Mouse (Mus musculus) NIH3T3 (cell line): ENCODE measurements around the gene Lin52.

Experiments
- DNase-seq: peaks from one replicate; pipeline ENCODE4 v3.0.0-alpha.2; 2012; ENCODE audit warnings: low read depth

The Lin52 gene

DNA sequence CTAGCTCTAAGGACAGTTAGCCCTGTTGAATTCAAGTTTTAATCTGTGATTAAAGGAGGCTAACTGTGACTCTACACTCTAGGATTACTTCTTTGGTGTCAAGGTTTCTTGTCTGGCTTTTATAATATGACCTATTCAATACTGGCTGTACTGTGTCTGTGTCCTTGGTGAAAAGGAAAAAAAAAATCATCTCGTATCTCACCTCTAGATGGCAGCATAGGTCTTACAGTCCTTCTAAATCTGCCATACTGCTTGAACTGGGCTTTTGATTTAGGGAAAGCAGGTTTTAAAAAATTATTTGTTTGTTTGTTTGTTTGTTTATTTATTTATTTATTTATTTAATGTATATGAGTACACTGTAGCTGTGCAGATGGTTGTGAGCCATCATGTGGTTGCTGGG is 17.5 kb downstream of the Lin52 start:
- peak; percentile 81 for DNase-seq

DNA sequence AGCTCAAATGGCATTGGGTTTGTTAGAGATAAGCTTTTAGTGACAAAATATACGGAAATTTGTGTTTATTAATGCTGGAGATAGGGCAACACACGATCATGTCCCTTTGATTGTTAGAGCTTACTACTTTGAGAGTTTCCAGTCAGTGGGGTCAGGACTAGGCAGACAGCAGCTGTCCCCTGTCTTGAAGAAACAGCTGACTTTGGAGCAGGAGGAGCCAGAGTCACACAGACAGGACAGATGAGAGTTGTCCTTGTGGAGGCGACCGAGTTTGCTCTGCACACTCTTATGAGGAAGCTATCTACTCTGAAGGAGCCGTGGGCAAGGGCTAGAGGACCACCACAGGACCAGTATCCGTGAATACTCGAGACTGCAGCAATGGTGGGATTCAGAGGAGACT is 27.7 kb downstream of the Lin52 start:
- no peak for DNase-seq

DNA sequence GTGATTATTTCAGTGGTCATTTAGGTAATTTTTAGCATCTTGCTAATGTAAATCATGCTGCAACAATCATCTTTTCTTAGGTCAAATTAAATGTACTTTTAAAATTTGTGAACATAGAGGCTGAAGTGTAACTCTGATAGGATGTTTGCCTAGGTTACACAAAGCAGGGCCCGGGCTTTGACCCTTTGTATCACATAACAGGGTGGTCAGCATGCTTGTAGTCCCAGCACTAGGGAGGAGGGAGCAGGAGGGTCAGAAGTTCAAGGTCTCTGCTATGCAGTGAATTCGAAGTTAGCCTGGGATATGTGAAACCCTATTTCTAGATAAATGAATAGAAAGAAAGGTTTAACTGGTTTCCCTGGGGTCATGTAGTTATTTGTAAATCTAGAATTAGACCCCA is 30.0 kb downstream of the Lin52 start:
- DNase-seq: no peak

DNA sequence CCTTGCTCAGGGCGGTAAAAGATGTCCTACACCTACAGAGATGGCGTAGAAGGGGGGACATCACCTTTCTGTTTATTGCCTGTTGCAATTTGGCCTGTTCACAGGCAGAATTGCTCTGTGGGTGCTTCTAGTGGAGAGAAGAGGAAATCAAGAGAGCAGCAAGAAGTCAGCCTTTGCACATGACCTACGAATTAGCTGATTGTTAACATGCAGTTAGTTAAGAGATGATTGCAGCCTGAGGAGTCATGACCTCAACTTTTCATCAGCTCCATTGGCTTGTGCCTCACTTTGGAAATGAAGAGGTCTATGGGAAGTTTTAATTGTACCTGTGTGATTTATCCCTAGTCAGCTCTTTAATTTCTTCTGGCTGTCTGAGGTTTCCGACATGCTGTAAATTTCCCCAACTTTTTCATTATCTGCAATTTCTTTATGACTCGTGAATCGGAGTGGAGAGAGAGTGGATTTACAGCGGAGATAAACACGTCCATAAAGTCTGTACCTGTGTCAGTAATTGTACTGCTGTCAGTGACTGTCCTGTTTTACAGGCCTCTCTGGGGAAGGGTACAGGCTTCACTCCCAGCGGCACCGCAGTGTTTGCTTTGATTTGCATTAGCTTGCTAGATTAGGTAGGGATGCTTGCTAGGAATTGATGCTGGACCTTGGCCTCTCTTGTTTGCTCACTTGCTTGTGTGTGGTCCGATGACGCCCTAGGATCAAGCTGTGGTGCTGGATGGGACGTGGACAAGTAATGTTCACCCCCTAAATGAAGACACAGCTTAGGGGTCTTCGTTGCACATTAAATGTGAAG is 31.8 kb downstream of the Lin52 start:
- DNase-seq: no peak

DNA sequence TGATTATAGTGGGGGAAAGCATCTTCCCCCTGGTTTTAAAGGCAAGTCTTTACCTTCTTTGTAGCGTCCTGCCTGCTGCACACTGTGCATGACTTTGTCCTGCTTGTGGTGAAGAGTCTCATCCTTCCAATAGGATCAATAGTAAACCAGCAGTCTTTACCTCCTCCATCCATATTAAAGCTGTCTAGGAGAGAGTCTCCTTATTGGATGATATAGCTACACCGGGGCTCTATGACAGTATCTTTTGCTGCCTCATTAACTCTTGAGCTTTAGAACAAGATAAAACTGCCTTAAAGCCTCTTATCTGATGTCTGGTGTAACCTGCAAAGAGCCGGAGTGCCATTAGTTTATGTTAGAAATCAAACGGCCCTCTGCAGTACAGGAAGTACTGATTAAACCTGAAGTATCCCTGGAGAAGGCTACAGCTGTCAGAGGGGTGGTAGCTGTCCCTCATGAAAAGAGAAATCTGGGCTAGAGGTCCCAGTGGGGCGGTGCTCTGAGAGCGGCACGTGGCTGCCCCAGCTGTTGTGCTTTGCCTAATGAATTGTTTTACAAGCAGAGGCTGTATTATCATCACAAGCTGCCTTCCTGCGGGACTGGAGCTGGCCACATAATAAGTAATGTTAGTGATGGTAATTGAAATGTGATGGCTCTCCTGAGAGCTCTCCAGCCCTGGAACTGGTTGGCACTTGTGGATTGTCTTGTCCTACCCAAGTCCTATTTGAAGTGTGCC is 36.3 kb downstream of the Lin52 start:
- DNase-seq: no peak

DNA sequence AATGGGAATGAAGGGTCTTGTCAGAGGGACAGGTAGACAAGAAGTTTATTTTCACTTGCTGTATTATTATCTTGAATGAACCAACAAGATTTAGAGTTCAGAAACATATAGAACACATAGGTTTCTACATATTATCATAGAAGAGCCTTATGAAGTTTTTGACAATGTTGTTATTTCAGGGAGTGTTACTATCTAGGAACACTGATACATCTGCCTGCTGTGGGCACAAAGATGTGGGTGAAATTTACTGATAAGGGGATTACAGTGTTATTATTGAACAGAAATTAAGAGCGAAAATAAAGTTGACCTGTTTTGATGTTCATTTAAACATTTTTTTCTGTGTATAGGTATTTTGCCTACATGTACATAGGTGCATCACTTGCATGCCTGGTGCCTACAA is 45.6 kb downstream of the Lin52 start:
- DNase-seq: no peak

DNA sequence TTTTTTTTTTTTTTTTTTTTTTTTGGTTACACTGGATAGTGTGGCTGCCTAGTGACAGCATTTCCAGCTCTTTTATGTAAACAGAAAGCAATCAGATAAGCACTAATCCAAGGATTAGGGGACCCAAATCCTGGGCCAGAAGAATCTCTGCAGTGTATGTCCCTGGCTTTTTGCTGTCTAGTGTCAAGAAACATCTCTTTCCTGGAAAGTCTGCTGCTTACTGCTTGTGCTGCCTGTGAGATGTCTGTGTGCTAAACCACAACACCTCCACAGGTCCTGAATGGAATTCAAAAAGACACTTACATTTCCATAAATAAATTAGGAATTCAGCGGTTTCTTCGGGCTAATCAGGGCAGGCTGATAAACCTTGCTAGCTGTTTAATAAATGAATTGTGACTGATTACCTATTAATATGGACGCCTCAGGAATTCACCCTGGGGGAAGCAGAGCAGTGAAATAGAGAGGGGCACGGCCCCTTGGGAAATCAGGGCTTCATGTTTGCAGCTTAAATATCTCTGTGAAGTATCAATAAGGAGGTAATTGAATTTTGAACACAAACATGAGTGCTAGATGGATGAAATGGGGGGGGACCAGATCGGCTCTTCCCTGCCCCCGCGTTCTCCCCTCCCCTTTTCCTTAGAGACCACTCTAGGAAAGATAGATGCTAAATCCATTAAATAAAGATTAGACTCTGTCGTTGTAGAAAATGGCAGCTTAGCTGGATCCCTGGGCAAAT is 49.5 kb downstream of the Lin52 start:
- DNase-seq: no peak

DNA sequence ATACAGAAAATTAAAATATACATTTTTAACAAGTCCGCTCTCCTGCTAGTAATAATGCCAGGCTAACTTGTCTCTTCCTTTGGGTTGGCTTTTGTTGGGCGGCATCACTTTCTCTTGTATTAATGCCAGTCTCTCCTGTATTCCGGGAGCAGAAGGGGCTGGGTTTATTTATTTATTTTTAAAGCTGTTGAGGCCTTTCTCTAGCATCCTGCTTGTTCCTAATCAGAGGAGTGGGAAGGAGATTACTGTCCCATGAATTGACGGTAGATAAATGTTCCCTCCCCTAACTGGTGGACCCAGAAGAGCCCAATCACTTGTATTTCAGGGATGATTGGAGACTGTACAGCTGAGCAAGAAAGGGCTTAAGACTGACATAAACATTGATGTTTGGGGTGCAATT is 50.1 kb downstream of the Lin52 start:
- no peak for DNase-seq

DNA sequence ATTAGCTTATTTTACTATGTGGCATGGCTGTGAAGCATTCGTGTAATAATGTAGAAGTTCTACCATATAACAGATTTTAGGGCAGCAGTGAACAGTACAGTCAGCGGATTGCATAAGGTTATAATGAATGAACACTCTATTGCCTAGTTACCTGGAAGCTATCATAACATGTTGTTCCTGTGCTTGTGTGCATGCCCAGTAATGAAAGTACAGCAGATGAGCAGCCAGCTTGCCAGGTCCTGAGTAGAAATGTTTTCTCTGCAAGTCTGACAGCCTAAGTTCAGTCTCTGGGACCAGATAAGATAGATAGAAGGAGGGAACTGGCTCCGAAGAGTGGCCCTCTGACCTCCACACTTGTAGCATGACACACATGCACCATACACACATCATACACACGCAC is 55.6 kb downstream of the Lin52 start:
- DNase-seq: no peak

DNA sequence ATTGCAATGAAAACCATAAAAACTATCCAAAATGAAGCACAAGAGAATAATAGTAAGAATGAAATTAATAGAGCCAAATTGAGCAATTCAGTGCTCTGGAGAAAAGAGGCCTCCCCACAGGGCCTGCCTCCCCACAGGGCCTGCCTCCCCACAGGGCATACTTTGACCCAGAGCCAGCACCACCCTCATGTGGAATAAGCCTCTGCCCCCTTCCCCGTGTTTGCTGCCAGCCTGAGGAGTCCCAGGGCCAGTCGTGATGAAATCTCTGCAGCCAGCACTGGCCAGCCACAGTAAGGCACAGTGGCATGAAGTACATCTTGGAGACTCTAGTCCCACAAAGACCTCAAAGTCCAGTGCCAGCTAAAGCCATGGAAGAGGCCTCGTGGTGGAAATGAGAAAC is 60.8 kb downstream of the Lin52 start:
- DNase-seq: no peak

DNA sequence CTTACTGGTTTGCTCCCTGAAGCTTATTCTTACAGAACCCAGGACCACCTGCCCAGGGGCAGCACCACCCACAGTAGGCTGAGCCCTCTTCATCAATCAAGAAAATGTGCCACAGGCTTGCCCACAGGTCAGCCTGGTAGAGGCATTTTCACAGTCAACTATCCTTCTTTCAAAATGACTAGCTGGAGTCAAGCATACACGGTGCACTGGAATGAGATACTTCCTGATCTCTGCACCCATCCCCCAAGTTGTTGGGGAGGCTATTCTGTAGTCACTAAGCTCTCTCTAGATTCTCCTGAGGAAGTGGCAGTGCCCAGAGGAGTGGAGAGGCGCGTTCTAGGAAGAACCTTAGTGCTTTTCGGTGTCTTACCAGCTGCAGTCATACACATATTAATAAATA is 64.3 kb downstream of the Lin52 start:
- no peak for DNase-seq

DNA sequence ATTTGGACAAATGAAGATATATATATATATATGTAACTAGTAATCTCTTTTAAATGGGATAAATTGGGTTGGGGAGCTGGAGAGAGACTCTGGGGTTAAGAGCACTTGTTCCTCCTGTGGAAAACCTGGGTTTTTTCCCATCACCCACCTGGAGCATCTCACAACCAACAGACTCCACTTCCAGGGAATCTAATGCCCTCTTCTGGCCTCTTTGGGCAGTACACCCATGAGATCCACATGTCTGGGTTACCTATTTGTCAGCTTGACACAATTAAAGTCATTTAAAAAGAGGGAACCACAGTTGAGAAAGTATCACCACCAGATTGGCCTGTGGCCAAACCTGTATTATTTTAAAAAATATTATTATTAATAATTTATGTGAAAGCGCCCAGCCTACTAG is 65.4 kb downstream of the Lin52 start:
- no peak for DNase-seq

DNA sequence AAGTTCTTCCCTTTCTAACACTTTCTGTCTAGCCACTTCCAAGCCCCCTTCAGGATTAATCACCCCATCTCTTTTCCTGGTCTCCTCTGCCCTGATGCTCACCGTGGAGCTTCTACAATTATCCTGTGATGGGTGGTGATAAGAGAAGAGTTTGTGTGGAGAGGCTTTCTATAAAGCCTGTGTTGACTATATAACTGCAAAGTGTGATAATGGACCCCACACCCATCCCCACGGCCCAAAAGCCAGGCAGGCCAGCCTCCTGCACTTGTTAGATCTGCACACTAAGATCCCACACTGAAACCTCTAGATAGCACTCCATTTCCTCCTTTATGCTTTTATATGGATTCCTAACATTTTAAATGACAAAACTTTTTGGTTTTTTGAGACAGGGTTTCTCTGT is 66.8 kb downstream of the Lin52 start:
- DNase-seq: no peak

DNA sequence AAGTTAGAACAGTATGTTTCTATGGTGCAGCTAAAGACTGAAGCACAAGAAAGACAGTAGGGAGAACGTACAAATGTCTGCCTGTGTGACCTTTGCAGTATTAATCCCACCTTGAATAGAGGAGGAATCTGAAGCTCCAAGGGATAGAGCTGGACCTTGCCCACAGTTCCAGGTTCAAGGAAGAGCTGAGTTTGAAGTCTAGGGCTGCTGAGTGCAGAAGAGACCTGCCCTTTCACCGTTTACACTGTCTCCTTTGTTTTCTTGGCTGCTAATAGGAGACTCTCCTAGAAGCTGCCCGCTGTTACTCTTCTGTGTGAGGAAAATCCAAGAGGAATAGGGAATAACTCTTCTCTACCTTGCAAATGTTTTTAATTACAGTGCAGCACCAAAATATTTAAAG is 72.5 kb downstream of the Lin52 start:
- DNase-seq: no peak

DNA sequence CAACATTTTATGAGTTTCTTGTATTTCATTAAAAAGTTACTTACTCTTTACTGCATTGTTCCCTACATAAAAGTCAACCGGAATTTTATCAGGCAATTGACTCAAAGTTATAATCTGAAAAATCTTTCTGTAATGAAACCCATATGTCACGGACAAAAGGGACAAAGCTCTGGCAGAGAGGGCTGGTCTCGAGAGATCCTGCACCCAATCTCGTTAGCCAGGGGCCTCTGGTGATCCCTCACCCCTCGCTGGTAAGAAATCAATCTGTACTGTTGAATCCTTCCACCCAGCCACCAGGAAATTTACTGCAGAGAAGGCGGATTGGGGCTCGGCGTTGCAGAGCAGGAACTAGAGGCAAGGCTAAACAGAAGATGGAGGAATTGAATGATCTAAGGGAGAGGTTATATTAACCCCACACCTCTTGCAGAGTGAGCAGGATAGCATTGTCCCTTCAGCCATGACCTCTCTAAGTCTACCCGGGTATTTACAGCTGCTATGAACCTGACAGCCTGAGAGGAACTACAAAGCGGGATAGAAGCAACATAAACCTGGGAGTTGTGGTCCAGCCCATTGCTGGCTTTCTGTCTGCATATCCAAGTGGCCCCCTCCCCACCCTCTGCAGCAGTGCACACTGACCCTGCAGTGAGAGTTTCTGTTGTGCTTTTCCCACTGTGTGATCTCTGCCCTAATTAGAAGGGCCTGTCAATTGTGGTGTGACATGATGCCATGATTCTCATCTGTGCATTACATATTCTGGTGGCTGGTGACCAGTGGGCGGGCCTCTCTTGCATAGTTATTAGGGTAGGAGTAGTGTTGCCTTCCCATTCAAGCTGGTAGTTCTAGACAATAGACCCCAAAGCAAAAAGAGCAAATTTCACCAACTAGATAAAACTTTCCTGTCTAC is 73.2 kb downstream of the Lin52 start:
- DNase-seq: no peak

DNA sequence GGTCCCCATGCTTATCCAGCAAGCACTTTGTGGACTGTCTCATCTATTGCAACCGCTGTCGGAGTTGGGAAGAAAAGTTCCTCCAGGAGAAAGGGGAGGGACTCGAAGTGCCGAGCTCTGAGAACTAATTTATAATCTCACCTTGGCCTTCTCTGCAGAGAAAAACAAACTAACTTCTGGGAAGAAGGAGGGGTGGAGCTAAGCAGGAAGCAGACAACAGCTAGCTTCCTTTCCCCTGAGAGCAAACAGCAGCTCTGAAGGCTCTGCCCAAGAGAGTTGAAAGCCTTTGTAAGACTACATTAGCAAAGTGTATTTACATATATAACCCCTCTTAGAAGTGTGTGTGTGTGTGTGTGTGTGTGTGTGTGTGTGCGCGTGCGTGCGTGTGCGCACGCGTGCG is 74.2 kb downstream of the Lin52 start:
- DNase-seq: no peak

DNA sequence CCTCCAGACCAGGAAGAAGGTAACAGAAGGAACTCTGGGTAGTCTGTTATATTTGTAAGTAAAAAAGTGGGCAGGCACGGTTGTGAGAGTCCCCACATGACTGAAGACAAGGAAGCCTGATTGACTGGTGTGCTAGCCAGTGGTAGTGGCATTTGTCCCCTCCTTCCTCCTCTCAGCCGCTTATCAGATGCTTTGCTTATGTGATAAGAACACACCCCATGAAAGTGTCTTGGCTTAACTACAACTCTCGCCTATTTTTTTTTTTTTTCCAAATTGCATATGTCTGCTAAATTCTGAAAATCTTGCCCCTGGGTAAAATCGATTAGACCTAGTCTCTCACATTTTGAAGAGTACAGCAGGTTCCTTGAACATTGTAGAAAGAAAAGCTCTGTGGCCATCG is 79.2 kb downstream of the Lin52 start:
- DNase-seq: no peak

DNA sequence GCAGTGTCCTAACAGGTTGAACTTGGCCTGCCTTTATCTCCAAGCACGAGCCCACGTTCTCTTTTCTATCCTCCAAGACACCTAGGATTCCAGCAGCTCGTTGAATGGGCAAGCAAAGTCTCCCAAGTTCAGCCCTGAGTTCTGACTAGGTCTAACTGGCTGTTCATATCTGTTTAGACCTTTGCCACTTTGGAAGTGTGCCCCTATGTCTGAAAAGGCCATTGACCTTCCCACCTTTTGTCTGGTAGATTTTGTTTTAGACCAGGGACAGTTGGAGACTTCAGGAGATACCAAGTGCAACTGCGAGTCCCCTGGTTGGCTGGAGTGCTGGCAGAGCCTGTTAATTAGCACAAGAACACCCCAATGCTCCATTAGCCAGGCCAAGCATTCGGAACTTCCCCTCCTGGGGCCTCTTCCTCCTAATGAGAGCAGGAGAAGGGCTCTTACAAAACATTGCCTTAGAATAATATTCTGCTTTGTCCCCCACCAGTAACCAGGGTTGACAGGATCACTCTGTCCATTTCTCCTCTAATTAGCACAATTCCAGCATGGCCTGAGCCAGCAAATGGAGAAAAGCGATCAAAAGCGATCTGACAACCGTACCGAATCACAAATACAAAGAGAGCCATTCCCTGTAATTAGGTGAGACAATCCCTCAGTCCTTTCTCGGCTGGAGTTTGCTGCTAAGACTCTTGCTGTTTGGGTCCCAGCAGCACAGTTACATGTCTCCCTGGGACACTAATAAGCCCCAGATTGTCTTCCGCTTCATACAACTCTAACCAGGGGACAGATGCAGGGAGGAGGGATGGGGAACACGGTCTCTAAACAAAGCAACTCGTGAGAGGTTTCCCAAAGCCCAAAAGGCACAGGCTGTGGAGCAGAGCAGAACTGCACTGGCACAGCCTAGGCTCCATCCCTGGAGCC is 80.9 kb downstream of the Lin52 start:
- DNase-seq: no peak

DNA sequence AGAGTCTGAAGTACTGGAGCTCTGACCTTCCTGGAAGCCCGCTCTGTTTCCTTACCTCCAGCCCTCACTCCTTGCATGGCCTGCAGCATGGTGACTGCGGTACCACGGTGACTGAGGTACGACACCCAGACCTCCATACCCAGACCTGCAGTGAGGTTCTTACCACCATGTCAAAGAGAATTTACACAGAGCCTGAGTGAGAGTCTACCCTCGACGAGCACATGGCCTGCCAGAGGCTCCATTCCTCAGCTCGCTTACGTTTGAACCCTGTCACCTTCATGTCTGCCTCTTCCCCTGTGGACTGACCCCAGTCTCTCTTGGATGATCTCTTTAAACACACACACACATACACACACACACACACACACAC is 81.6 kb downstream of the Lin52 start:
- no peak for DNase-seq

DNA sequence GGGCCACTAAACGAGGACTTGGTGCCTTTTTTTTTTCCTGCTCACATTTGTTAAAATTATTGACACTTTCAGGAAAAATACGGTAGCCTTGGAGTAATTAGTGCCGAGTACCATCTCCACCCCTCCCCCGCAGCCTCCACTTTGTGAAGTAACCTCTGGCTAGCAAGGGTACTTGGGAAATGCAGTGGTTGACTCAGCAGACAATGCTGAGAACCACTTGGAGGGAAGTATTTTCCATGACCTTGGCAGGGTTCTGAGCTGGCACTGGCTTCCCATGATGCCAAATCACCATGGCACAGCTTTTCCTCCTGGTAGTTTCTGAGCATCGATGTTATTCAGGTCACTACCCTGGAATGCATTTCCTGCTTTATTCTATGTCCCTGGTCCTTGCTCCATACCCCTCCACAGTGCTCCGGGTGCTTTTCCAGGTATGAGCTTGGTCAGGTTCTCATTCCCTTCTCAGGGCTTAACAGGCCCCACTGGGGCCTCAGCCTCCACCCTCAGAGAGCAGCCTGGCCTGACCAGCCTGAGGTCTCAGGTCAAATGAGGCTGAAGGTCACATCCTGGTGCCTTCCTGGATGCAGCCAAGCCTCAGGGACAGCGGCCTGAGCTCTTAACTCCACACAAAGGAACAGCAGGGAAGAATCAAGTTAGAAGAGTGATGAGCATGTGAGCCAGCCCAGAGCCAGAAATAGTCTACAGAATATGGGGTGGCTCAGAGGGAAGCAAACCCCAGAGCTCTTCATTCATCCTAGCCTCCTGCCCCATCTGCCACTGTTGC is 82.7 kb downstream of the Lin52 start:
- DNase-seq: peak; percentile 34
